Mouse (Mus musculus) kidney, postnatal 14 days (tissue): ENCODE data around the gene Cps1.

Source experiments
- DNase-seq: peaks from one replicate; pipeline ENCODE4 v3.0.0; 2022; ENCODE audit warnings: mixed read lengths

Gene Cps1

DNA sequence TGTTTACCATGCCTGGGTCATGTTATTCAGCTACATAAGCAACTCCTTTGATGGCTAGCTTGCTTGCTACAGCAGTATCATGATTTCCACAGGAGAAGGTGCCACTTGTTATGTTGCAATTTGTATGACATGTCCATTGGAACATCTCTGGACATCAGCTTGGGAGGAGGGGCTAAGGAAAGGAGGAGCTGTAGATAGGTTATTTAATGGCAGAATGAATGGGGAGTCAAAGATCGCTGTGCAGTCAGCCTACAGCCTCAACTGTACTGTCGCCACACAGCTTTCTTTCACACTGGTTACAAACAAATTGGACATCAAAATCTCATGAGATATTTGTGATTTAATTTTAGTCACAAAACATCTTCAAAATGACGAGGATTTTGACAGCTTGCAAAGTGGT, at the start of gene Cps1:
TSS of gene Cps1 (plus strand) at position 230 of the 400 bp plus-strand sequence.
- no peak for DNase-seq

DNA sequence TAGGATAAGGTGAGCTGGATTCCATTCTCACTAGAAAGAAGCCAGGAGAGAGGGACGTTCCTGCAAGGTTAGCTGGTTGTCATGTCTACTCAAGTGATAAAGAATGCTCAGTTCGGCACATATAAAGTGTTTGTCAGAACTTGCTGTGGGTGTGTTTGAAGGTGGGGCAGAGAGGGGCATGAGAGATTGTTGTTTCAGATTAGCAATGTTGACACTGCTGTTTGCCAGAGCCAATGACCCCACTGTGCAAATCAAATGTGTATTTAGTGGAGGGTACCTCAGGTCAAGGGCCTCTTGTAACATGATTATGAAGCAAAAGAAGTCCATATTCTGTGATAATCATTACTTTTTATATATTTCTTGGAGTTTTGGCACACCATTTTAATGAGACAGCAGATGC, 45.1 kb upstream of the Cps1 start:
- DNase-seq, result no peak

DNA sequence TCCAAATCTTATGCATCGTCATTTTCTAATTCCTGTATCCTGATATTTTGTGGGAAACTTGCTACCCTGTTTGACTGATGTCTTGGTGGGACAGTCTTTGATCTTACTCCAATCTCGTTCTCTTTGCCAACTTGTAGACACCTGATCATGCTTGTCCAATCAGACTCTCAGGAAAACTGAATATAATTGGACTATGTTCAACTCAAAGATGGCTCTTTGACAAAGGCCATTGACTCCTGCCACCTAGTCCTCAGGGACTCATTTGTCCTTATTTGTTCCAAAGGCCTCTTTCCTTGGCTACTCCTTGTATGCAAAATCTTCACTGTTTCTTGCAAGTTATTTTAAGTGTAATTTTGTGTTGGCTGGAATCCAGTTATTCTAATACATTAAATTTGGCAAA, 44.2 kb upstream of the Cps1 start:
- DNase-seq, result no peak

DNA sequence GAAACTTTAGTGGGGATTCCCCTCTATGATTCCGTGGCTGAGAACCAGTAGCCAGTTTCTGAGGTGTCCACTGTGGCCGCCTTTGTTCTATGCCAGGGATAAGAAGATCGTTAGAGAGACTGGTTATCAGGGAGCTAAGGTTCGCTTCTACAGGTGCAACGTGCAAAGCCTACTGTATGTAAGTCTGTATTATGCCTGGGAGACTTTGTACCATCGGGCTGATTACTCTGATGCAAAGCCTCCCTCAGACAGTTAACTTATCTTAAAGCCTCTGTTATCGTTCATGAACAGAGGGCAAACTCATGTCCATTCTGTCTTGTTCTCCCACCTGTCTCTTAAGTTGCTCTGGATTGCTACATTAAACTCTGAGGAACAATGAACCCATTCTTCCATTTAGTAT, 43.7 kb upstream of the Cps1 start:
- no peak for DNase-seq

DNA sequence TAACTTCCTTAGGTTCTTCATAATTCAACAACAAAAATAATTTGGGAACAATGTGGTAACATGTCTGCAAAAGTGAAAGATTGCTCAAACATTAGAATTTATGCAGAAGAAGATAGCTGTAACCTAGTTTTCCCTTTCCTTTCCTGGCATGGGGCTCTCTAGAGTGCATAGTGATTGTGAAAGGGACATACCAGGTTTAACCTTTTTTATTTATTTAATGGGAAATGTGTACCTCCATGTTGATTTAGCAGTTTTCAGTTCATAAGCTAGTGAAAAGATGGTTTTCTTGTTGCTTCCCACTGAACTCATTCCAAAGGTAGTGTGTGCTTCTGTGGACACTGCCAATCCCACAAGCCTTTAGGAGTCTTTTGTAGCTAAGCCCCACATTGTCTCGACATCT, 30.4 kb upstream of the Cps1 start:
- no peak for DNase-seq

DNA sequence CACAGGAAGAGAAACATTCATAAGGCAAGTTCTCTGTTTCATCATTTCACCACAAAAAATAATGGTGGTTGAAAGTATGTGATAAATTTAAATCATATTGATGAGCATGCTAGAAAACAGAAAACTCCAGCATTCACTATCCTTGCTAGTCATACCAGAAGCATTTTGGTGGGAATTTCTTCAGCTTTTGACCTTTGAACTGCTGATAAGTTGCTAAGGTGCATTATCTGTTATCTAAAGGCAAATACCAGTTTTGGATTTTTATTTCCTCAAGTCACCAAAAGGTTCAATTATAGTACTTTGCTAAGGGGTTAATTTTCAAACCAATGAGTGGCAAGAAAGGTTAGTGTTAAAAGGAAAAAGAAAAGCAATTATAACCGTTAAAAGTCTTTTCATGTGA, 23.6 kb upstream of the Cps1 start:
- DNase-seq, result no peak

DNA sequence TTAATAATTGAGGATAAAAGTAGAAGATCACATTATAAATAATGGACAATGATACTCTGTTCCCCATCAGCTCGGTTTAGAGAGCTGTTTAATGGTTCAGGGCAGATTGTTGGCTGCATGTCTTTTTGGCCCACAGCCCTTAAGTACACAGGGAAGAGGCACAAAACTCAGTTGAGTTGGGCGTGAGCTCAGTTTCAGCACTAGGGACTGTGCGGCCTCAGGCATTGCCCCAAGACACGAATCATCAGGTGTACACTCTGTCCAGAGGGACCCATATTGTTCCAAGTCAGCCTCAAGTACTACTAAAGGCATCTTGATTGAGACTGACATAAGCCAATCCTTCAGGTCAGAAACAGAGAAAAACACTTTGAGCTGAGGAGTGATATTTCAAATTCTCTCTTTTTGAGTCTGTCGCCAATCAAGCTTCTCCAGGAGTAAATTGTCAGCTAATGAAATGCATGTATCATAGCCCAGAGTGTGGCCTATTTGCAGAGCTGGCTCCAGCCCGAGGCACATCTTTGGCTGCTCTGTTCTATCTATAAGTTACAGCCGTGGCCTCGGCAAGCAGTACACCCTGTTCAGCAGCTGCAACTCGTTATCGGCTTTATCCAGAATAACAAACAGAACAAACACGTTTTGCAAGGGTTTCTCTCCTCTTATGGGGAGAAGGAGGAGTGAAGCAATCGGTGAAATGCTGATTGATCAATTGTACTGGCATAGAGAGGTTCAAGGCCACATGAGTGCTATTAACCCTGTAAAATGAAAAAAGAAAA, 19.2 kb upstream of the Cps1 start:
- no peak for DNase-seq

DNA sequence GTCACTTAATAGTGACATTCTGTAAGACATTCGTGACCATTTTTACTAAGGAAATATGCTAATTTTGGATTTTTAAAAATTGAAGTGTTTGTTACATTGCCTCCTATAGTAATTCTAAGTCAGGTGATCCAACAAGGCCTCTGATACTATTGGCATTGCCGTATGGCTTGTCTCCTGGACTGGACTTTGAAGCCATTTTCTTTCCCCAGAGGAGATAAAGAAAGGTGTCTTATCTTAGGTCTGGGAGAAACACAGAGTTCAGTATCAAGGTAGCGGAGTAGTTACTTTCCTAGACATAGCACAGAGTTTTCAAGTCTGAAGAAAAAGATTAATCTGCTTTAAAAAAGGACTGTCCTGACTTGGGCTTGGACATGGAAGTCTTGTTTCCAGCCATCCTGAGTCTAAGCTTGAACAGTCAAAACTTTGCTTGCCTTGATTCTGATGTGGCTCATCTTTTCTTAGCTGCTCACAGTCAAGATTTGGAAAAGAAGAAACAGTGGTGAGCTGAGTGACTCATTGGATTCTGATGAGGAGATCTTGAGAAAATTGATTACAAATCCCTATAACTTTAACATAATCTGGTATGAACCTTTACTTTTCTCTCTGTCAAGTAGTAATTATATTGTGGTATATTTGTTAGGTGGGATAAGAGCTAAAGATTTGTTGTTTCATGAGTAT, 11.1 kb upstream of the Cps1 start:
- no peak for DNase-seq

DNA sequence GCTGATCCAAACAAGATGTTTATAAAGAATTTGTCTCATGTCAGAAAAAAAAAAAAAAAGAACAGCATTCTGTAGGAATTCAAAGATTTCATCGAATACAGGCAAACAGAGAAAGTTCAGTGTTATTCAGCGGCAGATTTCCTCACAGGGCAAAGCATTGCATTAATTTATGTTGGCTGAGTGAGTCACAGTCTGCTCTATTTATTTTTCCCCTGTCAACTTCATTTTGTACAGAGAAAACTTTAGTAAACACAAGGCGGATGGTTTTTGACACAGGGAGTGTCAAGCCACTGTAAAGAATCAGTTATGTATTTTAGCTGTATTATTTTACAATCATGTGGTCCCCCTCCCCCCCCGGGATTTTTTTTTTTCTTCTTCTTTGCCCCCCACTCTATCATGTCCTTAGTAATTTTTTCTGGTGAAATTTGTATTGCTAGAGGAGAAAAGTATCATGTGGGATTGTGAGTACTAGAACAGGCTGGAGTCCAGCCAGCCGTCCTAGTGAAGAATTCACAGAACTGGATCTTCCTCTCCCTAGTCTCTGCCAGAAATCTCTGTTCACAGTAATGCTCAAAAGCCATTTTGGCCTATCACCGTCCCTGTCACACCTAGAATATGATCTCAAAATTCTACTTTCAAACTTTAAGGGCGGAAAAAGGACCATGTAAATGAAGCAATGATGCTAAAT, 9.3 kb upstream of the Cps1 start:
- DNase-seq, result no peak

DNA sequence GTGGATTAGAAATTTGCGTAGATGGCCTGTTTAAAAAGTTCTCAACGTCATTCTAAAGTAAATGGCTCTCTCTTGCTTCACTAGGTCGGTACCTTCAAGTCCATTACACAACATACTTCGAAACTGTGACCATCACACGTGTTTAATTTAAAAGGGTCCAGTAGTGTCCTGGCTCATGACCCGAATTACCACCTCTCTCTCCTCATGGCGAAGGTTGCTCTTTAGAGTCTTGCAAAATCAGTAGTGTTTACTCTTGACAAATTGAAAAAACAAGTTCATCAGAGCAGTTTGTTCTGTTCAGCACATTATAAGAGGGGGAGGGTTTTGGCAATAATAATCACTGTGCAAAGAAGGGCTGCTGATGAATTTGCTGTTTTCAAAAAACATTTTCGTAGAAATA, 6.3 kb upstream of the Cps1 start:
- no peak for DNase-seq

DNA sequence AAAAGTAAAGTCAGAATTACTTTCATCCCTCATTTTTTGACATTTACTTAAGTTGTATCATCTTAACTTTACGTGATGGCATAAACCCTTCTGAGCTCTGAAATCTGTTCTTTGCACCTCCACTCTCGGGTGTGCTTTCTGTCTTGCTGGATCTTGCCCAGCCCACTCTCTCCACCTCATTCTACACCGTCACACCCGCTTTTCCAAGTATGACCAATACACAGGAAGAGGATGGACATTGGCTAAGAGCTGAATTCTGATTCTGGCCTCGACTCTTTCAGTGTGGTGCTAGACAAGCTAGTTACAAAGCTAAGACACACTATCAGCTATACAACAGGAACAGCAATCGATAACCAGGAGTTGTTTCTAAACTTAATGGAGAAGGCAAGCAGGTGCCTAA, 5.0 kb upstream of the Cps1 start:
- DNase-seq, result no peak

DNA sequence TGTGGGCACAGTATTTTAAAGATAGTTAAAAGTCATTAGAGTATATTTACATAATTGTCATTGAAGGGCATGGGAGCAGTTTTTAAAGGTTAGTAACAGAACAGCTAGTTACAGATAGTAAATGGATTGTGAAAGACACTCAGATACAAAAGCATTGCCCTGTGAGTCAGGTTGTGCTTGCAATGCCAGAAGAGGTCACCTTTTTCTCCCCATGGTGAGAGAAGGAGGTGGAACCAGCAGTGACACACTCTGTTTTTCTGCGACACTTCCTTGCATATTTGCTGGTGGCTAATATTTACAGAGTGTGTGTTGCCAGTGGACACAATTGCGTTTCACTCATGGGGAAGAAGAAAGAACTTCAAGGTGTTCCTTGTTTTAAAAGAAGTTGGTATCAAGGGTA, 2.6 kb downstream of the Cps1 start:
- no peak for DNase-seq

DNA sequence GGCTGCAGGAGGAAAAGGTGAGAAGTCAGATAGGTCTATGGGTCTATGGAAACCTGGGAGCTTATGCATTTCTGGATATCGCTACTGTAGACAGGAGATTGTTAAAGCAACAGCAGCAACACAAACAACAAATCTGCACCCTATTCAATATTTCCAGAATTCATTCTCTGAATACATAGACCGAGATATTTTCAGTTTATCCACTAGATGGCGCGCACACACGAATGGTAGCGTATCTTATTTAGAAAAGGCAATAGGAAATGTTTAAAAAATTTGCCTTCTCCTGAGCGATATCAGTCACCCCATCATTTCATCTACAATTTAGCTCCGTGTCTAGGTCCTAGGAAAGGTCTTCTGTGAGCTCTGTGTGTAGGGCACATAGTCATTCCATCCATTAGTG, 21.1 kb downstream of the Cps1 start:
- DNase-seq, result peak; percentile 11

DNA sequence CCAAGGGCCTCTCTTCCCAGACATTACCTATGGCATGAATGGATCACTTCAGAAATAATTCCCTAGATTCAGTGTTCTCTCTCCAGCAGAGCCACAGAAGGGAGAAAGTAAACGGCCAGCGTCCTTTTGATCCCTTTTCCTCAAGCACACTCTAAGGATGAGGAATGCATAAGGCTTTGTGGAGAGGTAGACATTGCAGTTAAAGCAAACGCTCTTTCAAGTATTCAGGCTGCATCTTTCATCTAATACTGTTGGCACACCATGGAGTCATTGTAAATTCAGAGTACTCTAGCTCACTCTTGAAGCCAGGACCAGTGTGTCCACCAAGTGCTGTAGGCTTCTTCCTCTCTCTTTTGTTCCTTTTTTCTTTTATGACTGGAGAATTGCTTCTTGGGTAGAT, 28.4 kb downstream of the Cps1 start:
- DNase-seq, result no peak

DNA sequence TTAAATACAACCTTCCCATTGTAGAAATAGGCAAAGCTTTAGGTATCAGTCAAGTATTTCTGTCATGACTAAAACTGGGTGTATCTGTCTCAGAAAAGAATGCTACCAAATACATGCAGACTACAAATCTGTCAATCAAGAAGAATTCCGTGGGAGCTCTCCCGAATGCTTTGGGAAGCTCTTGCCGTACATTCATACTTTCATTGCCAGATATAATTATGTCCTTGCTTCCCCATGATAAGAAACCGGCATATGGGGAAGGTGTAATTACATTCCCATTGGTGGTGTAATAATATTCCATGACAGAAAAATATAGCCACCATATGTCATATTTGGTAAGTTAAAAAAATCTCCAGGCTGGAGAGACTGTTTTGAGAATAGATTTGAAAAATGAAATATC, 44.5 kb downstream of the Cps1 start:
- DNase-seq, result no peak

DNA sequence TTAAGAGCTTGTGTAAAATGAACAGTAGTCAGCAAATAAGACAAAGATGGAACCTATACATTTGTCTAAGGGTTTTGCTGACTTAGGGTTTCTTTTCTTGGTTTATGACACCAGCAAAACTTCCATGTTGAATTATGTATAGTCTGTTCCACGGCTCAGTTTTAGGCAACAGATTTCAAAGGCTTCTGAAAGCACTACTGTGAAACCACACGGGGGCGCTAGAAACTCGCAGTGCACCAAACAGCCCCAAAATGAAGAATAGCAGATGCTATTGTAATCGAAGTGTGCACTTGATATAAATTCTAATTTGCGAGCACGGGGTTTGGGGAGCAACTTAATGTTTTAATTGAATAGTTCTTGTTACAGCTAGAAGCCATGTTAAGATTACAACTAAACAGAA, 58.3 kb downstream of the Cps1 start:
- DNase-seq, result peak; percentile 44

DNA sequence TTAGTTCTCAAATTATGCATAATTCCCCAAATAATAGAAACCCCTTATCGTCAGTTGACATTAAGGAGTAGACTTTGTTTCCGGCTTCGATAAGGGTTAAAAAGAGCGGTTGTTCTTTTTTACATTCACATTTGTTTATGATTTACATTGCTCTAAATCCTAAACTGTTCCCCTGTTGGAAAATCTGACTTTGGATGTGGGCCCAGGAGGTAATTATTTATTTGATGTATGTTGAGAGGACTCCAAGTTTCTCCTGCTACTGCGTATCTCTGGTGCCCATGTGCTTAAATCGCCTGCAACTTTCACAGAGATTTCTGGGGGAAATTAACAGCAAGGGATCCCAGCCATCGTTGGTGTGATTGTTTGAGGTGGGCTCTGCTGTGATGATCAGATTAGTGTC, 59.4 kb downstream of the Cps1 start:
- DNase-seq, result no peak

DNA sequence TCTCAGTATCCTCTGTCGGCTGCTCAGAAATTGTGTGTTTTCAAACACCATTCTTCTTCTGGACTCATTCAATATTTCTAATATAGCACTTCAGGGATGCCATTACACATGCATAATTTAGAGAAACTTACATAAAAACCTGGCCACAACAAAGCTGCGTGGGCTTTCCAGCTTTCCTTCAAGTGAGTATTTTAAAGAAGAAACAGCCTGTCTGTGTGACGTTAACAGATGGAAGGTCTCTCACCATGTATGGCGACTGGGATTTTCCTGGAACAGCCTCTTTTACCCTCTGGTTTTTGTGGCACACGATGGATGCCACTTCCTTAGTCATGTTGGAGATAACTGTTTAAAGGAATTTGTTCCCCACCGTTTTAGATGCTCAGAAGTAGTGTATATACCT, 60.7 kb downstream of the Cps1 start:
- DNase-seq, result no peak

DNA sequence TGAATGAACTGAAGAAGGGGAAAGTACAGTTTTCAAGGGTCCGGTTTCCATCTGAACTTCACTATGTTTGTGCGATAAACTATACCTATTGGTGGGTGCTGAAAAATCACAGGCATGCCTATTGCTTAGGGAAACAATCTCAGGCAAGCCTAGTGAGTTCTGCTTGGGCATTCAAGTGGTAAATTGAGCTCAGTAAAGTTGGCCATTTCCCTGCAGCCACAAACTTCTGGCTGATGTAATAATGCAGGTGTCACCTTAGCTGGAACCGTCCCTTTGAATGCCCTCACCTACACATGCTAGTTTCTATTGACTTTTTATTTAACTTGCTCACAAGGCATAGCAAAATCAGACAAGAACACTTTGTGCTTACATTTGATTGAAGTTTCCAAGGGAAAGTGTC, 61.3 kb downstream of the Cps1 start:
- no peak for DNase-seq

DNA sequence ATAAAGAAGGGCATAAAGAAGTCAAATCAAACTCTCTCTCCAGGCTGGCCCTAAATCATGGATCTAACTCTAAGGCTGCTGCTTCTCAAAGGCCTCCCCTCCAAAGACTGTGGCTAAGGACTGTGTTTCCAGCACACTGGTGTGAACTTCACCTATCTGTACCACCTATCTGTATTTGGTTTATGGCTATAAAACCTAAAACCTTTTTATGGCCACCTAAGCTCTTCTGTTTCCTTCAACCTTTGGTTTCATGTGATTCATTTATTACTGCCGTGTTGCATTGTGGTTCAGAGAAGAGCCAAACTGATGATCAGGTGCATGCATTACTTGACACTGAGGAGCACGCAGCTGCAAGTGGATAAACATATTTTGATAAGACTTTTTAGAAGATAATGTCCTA, 74.5 kb downstream of the Cps1 start:
- DNase-seq, result no peak

DNA sequence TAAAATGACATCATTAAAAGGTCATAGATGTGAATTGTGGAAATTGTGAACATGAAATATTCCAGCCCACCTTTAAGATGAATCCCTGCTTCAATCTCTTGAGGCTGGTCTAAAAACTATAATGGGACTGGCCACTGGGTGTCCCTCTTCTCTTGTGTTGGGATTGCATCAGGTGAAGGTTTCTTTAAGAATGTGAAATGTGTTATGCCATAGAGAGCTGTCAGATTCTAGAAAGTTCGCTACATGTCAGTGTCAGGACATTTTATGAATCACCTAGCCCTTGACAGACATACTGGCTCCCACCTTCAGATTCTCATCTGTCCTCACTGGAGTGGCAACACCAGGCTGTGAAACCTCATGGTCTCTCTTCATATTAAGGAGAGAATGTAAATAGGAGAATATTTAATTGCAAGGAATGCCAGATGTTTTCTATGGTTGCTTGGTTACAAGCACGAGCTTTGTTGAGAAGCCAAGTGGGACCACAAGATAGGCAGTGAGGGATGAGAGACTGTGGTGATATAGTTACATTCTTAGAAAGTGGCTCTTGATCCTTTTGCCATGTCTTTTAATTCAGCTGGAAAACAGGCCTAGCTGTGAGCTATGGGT, 95.6 kb downstream of the Cps1 start:
- DNase-seq, result no peak

DNA sequence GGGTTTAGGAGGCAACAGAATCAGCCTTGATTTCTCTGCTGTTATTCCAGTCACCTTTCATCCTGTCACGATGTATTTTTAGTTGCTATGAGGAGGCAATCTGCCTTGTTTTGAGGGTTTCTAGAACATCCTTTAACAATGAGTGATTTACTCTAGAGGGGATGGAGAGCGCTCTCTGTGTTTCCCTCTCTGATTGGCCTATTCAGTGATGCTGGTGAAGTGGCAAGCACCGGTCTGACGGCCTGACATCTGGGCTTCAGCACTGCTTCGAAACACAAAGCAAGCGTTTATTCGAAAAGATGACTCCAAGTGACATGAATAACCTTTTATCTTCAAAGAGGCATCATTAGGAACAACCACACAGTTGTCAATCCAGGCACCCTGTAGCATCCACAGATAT, 100.8 kb downstream of the Cps1 start:
- DNase-seq, result no peak

DNA sequence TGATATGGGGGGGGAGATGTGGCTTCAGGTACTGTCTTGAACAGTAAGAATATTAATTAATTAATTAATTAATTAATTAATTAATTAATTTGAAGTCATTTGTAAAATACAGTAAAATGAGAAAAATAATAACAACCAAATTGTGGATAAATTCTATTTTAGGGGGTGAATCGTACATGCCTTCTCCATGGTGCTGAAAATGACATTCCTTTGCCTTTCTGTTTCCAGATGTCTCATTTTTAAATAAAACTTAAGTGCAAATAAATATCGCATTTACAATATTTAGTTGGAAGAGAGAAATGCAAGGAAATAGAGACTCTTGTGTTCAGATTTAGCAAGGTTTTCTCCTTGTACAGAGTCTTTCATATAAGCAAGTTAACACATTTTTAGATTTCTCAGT, 112.0 kb downstream of the Cps1 start:
- no peak for DNase-seq
